Mouse (Mus musculus): ENCODE data around the gene Dmpk. TPM values are rescaled to one million over a fixed set of nuclear protein-coding genes. Genes with fewer than 3 reads are reported as not detected.

Gene Dmpk
- 0.42 TPM for polyA plus RNA-seq (2017; shearing (Covaris generic))

GRCm38 (mm10) chr7:19083701-19084100 lies at the start of gene Dmpk:
Gene Dmpk (plus strand): TSS chr7:19083849.

GRCm38 (mm10) chr7:19054047-19054776 lies 29.4 kb upstream of the Dmpk start, which contains the start of gene Rsph6a:
Gene Rsph6a (plus strand): TSS chr7:19054690.

GRCm38 (mm10) chr7:19075723-19076585 lies 7.7 kb upstream of the Dmpk start, which contains the start of gene Dmwd:
Gene Dmwd (plus strand): TSS chr7:19076227.

GRCm38 (mm10) chr7:19094471-19094825 lies 10.8 kb downstream of the Dmpk start, which contains the start of gene Six5:
Gene Six5 (plus strand): TSS chr7:19094594.

GRCm38 (mm10) chr7:19118028-19118771 lies 34.6 kb downstream of the Dmpk start, which contains the start of gene Gm4969:
Gene Gm4969 (minus strand): TSS chr7:19118368.

GRCm38 (mm10) chr7:19119631-19120429 lies 36.2 kb downstream of the Dmpk start, which contains the start of gene Fbxo46:
Gene Fbxo46 (plus strand): TSS chr7:19119859.

Other genes with a start within 250 kb of the Dmpk start
- not detected for gene Mill2, start 243.9 kb upstream of the Dmpk start, polyA plus RNA-seq (2017; shearing (Covaris generic))
- gene Pglyrp1, start 212.5 kb upstream of the Dmpk start, polyA plus RNA-seq (2017; shearing (Covaris generic)), result 189 TPM
- gene Ccdc61, start 173.4 kb upstream of the Dmpk start, polyA plus RNA-seq (2017; shearing (Covaris generic)), result 20.1 TPM
- gene Nova2, start 158.0 kb upstream of the Dmpk start, polyA plus RNA-seq (2017; shearing (Covaris generic)), result 0.06 TPM
- not detected for gene Nanos2, start 96.4 kb upstream of the Dmpk start, polyA plus RNA-seq (2017; shearing (Covaris generic))
- gene Mypop, start 92.6 kb upstream of the Dmpk start, polyA plus RNA-seq (2017; shearing (Covaris generic)), result 3.5 TPM
- 3.1 TPM for gene Irf2bp1, start 79.8 kb upstream of the Dmpk start, polyA plus RNA-seq (2017; shearing (Covaris generic))
- not detected for gene Foxa3, start 60.3 kb upstream of the Dmpk start, polyA plus RNA-seq (2017; shearing (Covaris generic))
- gene Sympk, start 59.5 kb upstream of the Dmpk start, polyA plus RNA-seq (2017; shearing (Covaris generic)), result 19.0 TPM
- gene Rsph6a, start 29.2 kb upstream of the Dmpk start, polyA plus RNA-seq (2017; shearing (Covaris generic)), result not detected
- gene Dmwd, start 7.6 kb upstream of the Dmpk start, polyA plus RNA-seq (2017; shearing (Covaris generic)), result not detected
- gene Six5, start 10.7 kb downstream of the Dmpk start, polyA plus RNA-seq (2017; shearing (Covaris generic)), result 0.15 TPM
- not detected for gene Gm4969, start 34.5 kb downstream of the Dmpk start, polyA plus RNA-seq (2017; shearing (Covaris generic))
- 28.3 TPM for gene Fbxo46, start 36.0 kb downstream of the Dmpk start, polyA plus RNA-seq (2017; shearing (Covaris generic))
- 17.4 TPM for gene Qpctl, start 65.4 kb downstream of the Dmpk start, polyA plus RNA-seq (2017; shearing (Covaris generic))
- gene Snrpd2, start 65.9 kb downstream of the Dmpk start, polyA plus RNA-seq (2017; shearing (Covaris generic)), result 54.7 TPM
- gene Gipr, start 82.3 kb downstream of the Dmpk start, polyA plus RNA-seq (2017; shearing (Covaris generic)), result not detected
- gene Eml2, start 92.6 kb downstream of the Dmpk start, polyA plus RNA-seq (2017; shearing (Covaris generic)), result 33.3 TPM
- gene Gpr4, start 128.7 kb downstream of the Dmpk start, polyA plus RNA-seq (2017; shearing (Covaris generic)), result 0.31 TPM
- 25.6 TPM for gene Opa3, start 144.5 kb downstream of the Dmpk start, polyA plus RNA-seq (2017; shearing (Covaris generic))
- gene Vasp, start 188.0 kb downstream of the Dmpk start, polyA plus RNA-seq (2017; shearing (Covaris generic)), result 301 TPM
- 1.3 TPM for gene Ppm1n, start 196.2 kb downstream of the Dmpk start, polyA plus RNA-seq (2017; shearing (Covaris generic))
- gene Rtn2, start 198.8 kb downstream of the Dmpk start, polyA plus RNA-seq (2017; shearing (Covaris generic)), result not detected
- 0.94 TPM for gene Fosb, start 226.2 kb downstream of the Dmpk start, polyA plus RNA-seq (2017; shearing (Covaris generic))

Data from CD4-positive, CD25-positive, alpha-beta regulatory T cell, adult 9 weeks (primary cell).